Mouse (Mus musculus): ENCODE measurements around the gene Cep97.

DNA sequence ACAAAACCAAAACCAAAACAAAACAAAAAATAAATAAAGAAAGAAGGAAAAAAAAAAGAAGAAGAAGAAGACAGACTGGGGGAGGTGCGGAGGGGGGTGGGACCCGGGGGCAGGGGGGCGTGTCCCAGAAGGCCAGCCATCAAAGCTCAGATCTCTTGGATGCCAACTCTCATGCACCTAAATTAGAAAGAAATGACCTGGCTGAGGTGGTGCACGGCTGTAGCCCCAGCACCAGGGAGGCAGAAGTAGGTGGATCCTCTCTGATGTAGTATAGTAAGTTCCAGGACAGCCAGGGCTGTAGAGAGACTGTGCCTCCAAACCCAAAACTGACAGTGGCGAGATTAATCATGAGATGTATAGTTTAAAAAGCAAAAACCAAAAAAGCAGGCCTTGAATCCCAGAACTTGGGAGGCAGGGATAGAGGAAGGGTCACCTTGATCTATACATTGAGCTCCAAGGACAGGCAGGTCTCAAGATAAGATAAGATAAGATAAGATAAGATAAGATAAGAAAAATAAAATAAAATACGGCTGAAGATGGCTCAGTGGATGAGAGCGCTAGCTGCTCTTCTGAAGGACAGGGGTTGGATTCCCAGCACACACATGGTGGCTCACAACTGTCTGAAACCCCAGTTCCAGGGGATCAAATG, 17.1 kb upstream of the Cep97 start:
- TF ChIP-seq CTCF (IDR thresholded peaks at IDR 0.05; ENCODE audit: borderline replicate concordance, insufficient read depth, low read length) = no peak
- TF ChIP-seq POLR2A (IDR thresholded peaks at IDR 0.05; ENCODE audit: low read depth, low read length) = no peak

Measured in embryonic fibroblast, embryonic 13.5 days (primary cell).